Mouse (Mus musculus) left cerebral cortex, postnatal 14 days (tissue): ENCODE results near the gene Olfr860. TPM values are rescaled to one million over a fixed set of nuclear protein-coding genes. Genes with fewer than 3 reads are reported as not detected.
"Not testable (repeated sequence)": the region's sequence is repeated elsewhere in the genome, so short reads cannot be mapped to it uniquely, and the experiment has no call there.

Source experiments
- DNase-seq, 2 experiments: peaks; one replicate each; pipeline ENCODE4 v3.0.0; 2021 to 2022; ENCODE audit warnings: low spot score in 2 of 2, mixed read lengths in 1 of 2
- intact Hi-C: fragments of 180-260 bp; cut with DNase I; formaldehyde crosslinking; loops from one replicate; pipeline ENCODE4 v1.15.1; 2025
- long read RNA-seq, 2 experiments: library from polyadenylated mRNA; stranded (forward); transcript quantifications; one replicate each; pipeline ENCODE4 v2.0.0; 2021
- total RNA-seq, 2 experiments: library from RNA; stranded (reverse); gene quantifications; 2 replicates each; pipeline ENCODE4 v1.2.3; 2021

Gene Olfr860
- not detected for total RNA-seq
- long read RNA-seq, experiment 1, result 0 reads
- long read RNA-seq, experiment 2, result 0 reads

- no peak for DNase-seq
- intact Hi-C loops, result no loop called here
Measured at GRCm38 (mm10) chr9:19849647-19850046, at the start of gene Olfr860. TSS of gene Olfr860 (minus strand) at chr9:19849747.

GRCm38 (mm10) chr9:19887904-19888303 lies 38.4 kb upstream of the Olfr860 start, which contains the start of gene Olfr862:
TSS of gene Olfr862 (minus strand) at chr9:19888004.
- no peak for DNase-seq
- intact Hi-C loops, result no loop called here

- DNase-seq, intact Hi-C loops: not testable (repeated sequence)
Measured at GRCm38 (mm10) chr9:19804606-19805005, 44.9 kb downstream of the Olfr860 start, which contains the start of gene Olfr859. TSS of gene Olfr859 (plus strand) at chr9:19804906.

GRCm38 (mm10) chr9:19803000-19803399 lies 46.5 kb downstream of the Olfr860 start:
- intact Hi-C loops, result no loop called here
- no peak for DNase-seq

Other genes with a start within 250 kb of the Olfr860 start
- 10 to 100 TPM; 18.7 to 22.3 TPM for gene Zfp317, start 227.6 kb downstream of the Olfr860 start, total RNA-seq
- not detected for gene Olfr857, start 140.3 kb downstream of the Olfr860 start, total RNA-seq
- not detected for gene Olfr58, start 69.5 kb downstream of the Olfr860 start, total RNA-seq
- gene Olfr859, start 44.8 kb downstream of the Olfr860 start, total RNA-seq, result not detected
- gene Olfr862, start 38.3 kb upstream of the Olfr860 start, total RNA-seq, result not detected
- not detected for gene Olfr77, start 67.1 kb upstream of the Olfr860 start, total RNA-seq
- gene Olfr866, start 178.3 kb upstream of the Olfr860 start, total RNA-seq, result not detected
- not detected for gene Olfr867, start 207.8 kb upstream of the Olfr860 start, total RNA-seq
- gene Olfr868, start 248.9 kb upstream of the Olfr860 start, total RNA-seq, result not detected